Mouse (Mus musculus) kidney, postnatal 4 days (tissue): Measurements from ENCODE around the gene Lcat.
"Not testable (repeated sequence)": the region's sequence is repeated elsewhere in the genome, so short reads cannot be mapped to it uniquely, and the experiment has no call there.

Experiments
- DNase-seq, 2 experiments: peaks; one replicate each; pipeline ENCODE4 v3.0.0; 2021; ENCODE audit warnings: mixed read lengths in 2 of 2

The Lcat gene

GRCm38 (mm10) chr8:105943321-105943739, at the start of gene Lcat:
Gene Lcat, minus strand, starts transcription at chr8:105943382.
- no peak for DNase-seq

- DNase-seq = no peak
These were observed 49.3 kb upstream of the Lcat start for GRCm38 (mm10) chr8:105992499-105992898.

DNA sequence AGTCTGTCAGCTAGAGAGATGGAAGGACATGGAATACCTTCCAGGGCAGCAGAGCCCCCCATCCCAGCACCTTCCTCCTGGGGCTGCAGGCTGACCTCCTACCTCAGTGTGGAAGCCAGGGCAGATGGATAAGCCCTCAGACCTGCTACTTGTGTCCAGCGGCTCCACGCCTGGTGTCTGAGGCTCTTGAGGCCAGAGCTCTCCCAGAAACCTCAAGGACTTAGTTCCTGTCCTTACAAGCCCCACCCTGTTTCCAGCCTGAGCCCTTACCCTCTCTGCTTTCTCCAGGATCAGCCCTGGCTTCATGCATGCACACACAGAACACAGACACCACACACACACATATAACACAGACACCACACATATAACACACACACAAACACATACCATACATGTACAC, 48.4 kb upstream of the Lcat start:
- no peak for DNase-seq

- peak; percentile 88 to 90 for DNase-seq
These were observed 47.7 kb upstream of the Lcat start, which contains the start of gene Dus2 for GRCm38 (mm10) chr8:105990856-105991387. Gene Dus2, plus strand, starts transcription at chr8:105991337.

GRCm38 (mm10) chr8:105988546-105988945, 45.4 kb upstream of the Lcat start:
- DNase-seq = no peak

DNA sequence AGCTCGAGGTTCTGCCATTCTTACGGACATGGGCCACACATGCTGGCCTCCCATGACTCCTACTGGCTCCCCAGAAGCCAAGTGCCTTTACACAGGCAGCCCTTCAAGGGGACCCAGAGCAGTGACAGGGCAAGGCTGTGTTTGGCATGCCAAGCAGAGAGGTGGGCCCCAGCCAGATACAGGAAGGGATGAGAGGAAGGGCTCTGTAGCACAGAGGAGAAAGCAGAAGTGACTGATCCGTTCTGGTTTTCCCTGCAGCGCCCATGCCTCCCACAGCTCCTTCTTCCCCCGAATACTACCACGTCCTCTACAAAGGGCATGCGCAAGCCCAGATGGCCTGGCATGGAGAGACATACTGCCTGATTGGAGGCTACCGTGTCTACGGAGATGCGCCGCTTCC, 40.2 kb upstream of the Lcat start:
- not testable (repeated sequence) for DNase-seq

- DNase-seq = no peak
These were observed 38.0 kb upstream of the Lcat start for GRCm38 (mm10) chr8:105981146-105981545.

GRCm38 (mm10) chr8:105979325-105979724, 36.1 kb upstream of the Lcat start, which contains the start of gene Dpep3:
Gene Dpep3, minus strand, starts transcription at chr8:105979429.
- DNase-seq = peak in 1 of 2 experiments; percentile 13

- DNase-seq = no peak
These were observed 32.2 kb upstream of the Lcat start for GRCm38 (mm10) chr8:105975363-105975762.

- no peak for DNase-seq
These were observed 28.0 kb upstream of the Lcat start for GRCm38 (mm10) chr8:105971019-105971720.

GRCm38 (mm10) chr8:105969367-105969766, 26.2 kb upstream of the Lcat start:
- DNase-seq = no peak

GRCm38 (mm10) chr8:105966692-105967311, 23.6 kb upstream of the Lcat start:
- peak; percentile 75 to 80 for DNase-seq

- DNase-seq = peak; percentile 88 to 93
These were observed 22.7 kb upstream of the Lcat start, which contains the start of gene Slc12a4 for GRCm38 (mm10) chr8:105965905-105966341. Gene Slc12a4, minus strand, starts transcription at chr8:105966097.

- DNase-seq = peak; percentile 71 to 79
These were observed 22.2 kb upstream of the Lcat start for GRCm38 (mm10) chr8:105965266-105965904.

- DNase-seq = no peak
These were observed 21.5 kb upstream of the Lcat start for GRCm38 (mm10) chr8:105964506-105965265.

- DNase-seq = no peak
These were observed 18.4 kb upstream of the Lcat start for GRCm38 (mm10) chr8:105961536-105961935.

GRCm38 (mm10) chr8:105961101-105961500, 17.9 kb upstream of the Lcat start:
- no peak for DNase-seq

GRCm38 (mm10) chr8:105959350-105959749, 16.2 kb upstream of the Lcat start:
- peak; percentile 58 to 73 for DNase-seq

DNA sequence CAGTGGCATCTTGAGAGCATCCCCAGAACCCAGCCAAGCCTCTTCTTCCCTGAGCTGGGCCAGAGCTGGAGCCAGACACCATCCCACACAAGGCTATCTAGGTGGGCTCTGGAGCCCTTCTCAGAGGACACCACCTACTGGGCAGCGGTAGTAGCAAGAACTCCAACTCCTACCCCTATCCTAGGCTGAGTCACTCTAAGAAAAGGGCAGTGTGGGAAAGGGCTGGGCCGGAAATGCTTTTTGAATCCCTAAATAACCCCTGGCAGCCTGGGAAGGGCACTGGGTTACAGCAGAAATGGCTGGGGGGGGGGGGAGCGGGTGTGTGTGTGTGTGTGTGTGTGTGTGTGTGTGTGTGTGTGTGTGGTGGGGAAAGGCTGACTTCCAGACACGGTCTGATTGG, 14.6 kb upstream of the Lcat start:
- peak; percentile 29 to 55 for DNase-seq

GRCm38 (mm10) chr8:105956556-105956955, 13.4 kb upstream of the Lcat start:
- no peak for DNase-seq

DNA sequence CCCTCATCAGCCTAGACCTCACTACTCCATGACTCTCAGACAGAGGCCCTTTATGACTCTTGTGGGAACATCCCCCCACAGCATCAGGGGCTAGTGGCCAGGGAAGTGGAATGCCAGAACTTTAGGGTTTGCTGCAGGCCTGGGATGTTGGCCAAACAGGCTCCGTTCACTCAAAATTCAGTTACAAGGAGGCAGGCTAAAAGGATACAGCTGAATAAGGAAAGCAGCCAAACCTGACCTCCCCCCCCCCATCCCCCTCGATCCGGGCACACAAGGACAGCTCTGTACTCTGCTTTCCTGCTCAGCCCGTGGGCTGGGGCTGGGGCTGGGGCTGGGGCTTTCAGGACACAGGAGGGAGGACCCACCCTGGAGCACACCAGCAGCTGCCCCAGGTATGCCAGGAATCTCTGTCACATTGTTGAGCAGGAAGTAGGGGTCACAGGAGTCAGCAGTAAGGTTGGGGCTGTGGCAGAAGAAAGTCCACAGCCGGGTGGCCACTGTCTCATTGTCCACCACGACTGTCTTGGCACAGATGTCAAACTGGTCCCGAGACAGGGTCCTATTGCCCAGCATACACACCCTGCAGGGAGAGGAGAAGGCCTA, 8.0 kb upstream of the Lcat start:
- DNase-seq = peak; percentile 68 to 79

DNA sequence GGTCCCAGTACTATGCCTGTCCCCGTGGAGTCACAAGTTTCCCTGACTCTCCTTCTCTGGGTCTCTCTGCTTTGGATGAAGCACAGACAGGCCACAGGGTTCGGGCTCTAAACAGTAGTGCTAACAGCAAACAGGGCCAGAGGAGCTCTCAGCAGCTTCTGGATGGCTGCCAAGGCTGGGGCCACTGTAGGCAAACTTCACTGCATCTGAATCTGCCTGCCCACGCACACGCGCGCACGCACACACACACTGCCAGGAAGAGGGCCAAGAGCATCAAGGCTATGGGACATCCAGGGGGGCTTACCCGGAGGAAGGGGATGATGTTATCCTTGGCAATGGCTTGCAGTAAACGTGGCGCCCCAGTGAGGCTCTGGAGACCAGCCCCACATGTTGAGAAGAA, 6.2 kb upstream of the Lcat start:
- peak; percentile 74 to 81 for DNase-seq
